ENCODE assay signal across 19 mouse cellular contexts in genomic region chr9:63714572-63714971, GRCm38 (mm10). TPM values are rescaled to one million over a fixed set of nuclear protein-coding genes. Genes with fewer than 3 reads are reported as not detected.
DNase-seq lines count a peak whose midpoint lies in the region; ATAC-seq and TF ChIP-seq lines count a peak whose summit lies in the region.
"Had no signal": no experiment of that assay in that cellular context is flagged by ENCODE, and none has a peak within 500 bp of the region (broad histone marks: within the 10 kb centered on the region; RNA-seq: fewer than 3 reads in every experiment).

No protein-coding gene starts in this region.

- no peak for TF ChIP-seq POLR2A in heart, adult 2 months (IDR thresholded peaks at IDR 0.05; ENCODE audit: insufficient read depth, low read depth, low read length)

- no peak for TF ChIP-seq EP300 in heart, adult 2 months (IDR thresholded peaks at IDR 0.05; ENCODE audit: insufficient read depth, low read depth, low read length)

- H3K79me2 ChIP-seq in heart, adult 2 months (replicated peaks; ENCODE audit: control insufficient read depth, insufficient read depth, low read length), result 0 out of 2 replicates have a peak, but pooled peaks cover 1% of the 10 kb centered on the region

- no peaks in the 10 kb centered on the region for H3K9me3 ChIP-seq in heart, embryonic 13.5 days
- H3K9me3 ChIP-seq: forebrain, embryonic 13.5 days; heart, embryonic 15.5 days had no signal

- peaks cover 4% of the 10 kb centered on the region for H3K36me3 ChIP-seq in heart, embryonic 13.5 days
- no peaks in the 10 kb centered on the region for H3K36me3 ChIP-seq in heart, adult 2 months (ENCODE audit: control insufficient read depth, insufficient read depth, low read length)
- H3K36me3 ChIP-seq: heart, embryonic 15.5 days had no signal

- intact Hi-C loops in heart, adult 2 months (cut with DNase I), result no loop called here

- DNase-seq in heart, adult 2 months, result no peak
- DNase-seq in induced T-regulatory cell, adult 2 months (ENCODE audit: low read depth), result peak; percentile 64
- DNase-seq in spleen, adult 18-20 months, result no peak
- DNase-seq in spleen, postnatal 14 days (ENCODE audit: low spot score in 2 of 2), result no peak
- no peak for DNase-seq in right cerebral cortex, adult 2 months (ENCODE audit: low spot score in 2 of 2)
- DNase-seq: adrenal gland, adult 2 months; adrenal gland, postnatal 25 days; cerebellum, adult 2 months; cerebellum, postnatal 10 days; forebrain, postnatal 0 days; heart, adult 18-20 months; heart, postnatal 14 days had no signal

- H3K4me3 ChIP-seq in heart, embryonic 13.5 days, result no peak overlapping the region
- H3K4me3 ChIP-seq in heart, adult 2 months, result no peak overlapping the region
- H3K4me3 ChIP-seq: embryonic facial prominence, embryonic 10.5 days; forebrain, embryonic 13.5 days; heart, embryonic 15.5 days; hindbrain, embryonic 10.5 days had no signal

- no peaks in the 10 kb centered on the region for H3K27me3 ChIP-seq in heart, embryonic 13.5 days (replicated peaks)
- H3K27me3 ChIP-seq in heart, adult 2 months (ENCODE audit: control insufficient read depth, insufficient read depth, low read length), result no peaks in the 10 kb centered on the region
- H3K27me3 ChIP-seq: forebrain, embryonic 13.5 days; heart, embryonic 15.5 days had no signal

- H3K4me2 ChIP-seq in heart, embryonic 13.5 days, result no peak overlapping the region
- H3K4me2 ChIP-seq: forebrain, embryonic 13.5 days; heart, embryonic 15.5 days; hindbrain, embryonic 14.5 days had no signal

- ATAC-seq in heart, embryonic 13.5 days (ENCODE audit: extremely low read depth, insufficient number of reproducible peaks, low FRiP score, low TSS enrichment), result no peak
- ATAC-seq in CD4-positive, CD25-positive, alpha-beta regulatory T cell, adult 4 months, result peak; percentile 51
- ATAC-seq: forebrain, embryonic 13.5 days; forebrain, postnatal 0 days had no signal

- TF ChIP-seq CTCF in heart, adult 2 months (IDR thresholded peaks at IDR 0.05), result no peak

- H3K4me1 ChIP-seq in heart, embryonic 13.5 days, result peaks cover 91% of the 10 kb centered on the region
- peaks cover 33% of the 10 kb centered on the region for H3K4me1 ChIP-seq in heart, adult 2 months (ENCODE audit: control insufficient read depth, insufficient read depth, low read length)

- peak overlapping the region; percentile 86; the same call in 1 of the 2 replicates for H3K27ac ChIP-seq in heart, embryonic 13.5 days (replicated peaks)
- H3K27ac ChIP-seq in heart, adult 2 months, result no peak overlapping the region
- H3K27ac ChIP-seq: embryonic facial prominence, embryonic 10.5 days; forebrain, embryonic 13.5 days; heart, embryonic 15.5 days; hindbrain, embryonic 10.5 days; hindbrain, embryonic 14.5 days had no signal

- 71% methylated on average over 6 of the region's 6 CpGs for WGBS in heart, embryonic 13.5 days
- 47% methylated on average over 6 of the region's 6 CpGs for WGBS in heart, adult 2 months

- no peak overlapping the region for H3K9ac ChIP-seq in heart, embryonic 13.5 days
- H3K9ac ChIP-seq in heart, adult 2 months (ENCODE audit: low read depth, low read length), result no peak overlapping the region
- H3K9ac ChIP-seq: forebrain, embryonic 13.5 days; forebrain, postnatal 0 days; heart, embryonic 15.5 days; hindbrain, embryonic 14.5 days had no signal

RNA-seq across cellular contexts. Expression of gene Smad3, which starts 43.2 kb away (rescaled TPM):
- 11.3 and 11.9 TPM in 2 replicates for polyA plus RNA-seq in heart, embryonic 13.5 days (2015; fragmentation: Nextera tagmentation; extraction: Ambion mirVana)
- 10 to 100 TPM; 12.4 to 13.0 TPM for total RNA-seq in heart, adult 2 months (2021)
- 18.4 and 24.0 TPM in 2 replicates for polyA plus RNA-seq in heart, adult 2 months (2012; rRNA removed)
- 10 to 100 TPM; 15.6 to 36.9 TPM for polyA plus RNA-seq in CD4-positive, CD25-positive, alpha-beta regulatory T cell, adult 4 months (2017; shearing (Covaris generic))
